Mouse (Mus musculus): ENCODE data around the gene Six1.
"Not testable (repeated sequence)": the region's sequence is repeated elsewhere in the genome, so short reads cannot be mapped to it uniquely, and the experiment has no call there.

Gene Six1

DNA sequence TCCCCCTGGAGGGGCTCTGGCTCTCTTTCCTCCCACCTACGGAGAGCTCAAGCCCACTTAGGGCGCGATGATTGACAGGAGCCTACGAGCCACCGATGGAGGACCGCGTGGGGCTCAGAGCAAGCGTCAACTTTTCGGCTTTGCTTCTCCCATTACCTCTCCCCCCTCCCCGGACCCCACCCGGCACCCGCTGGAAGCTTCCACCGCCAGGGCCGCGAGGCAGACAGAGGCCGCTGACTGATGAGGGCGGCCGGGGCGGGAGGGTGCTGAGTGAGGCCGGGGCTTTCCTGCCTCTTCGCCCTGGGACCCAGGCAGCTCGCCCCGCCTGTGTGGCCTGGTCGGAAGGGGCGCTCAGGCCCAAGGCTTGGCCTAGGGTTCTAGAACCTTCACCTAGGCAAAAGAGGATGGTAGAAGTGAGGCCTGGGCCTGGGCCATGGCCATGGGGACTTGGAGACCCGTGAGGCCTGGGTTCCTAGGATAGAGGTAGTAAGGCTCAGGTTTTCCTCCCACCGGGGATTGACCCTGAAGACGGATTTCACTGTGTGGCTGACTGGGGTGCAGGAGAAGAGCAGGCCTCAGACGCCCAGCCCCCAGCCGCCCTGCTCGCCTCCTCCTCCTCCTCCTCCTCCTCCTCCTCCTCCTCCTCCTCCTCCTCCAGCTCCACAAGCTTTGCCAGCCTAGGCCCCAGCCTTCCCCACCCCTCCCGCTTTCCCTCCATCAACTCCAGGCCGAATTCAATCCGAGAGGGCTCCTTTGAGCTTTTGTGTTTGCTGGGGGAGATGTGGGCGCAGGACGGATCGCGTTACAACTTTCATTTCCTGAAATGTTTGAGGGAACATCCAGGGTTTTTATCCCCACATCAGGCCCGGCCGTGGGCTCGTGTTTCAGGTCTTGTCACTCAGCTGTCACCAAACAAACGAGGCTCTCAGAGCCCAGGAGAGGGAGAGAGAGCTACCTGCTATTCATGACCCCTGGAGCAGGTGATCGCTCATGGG is 18.5 kb downstream of the Six1 start:
- no peak for DNase-seq (ENCODE audit: low read depth, low spot score)

DNA sequence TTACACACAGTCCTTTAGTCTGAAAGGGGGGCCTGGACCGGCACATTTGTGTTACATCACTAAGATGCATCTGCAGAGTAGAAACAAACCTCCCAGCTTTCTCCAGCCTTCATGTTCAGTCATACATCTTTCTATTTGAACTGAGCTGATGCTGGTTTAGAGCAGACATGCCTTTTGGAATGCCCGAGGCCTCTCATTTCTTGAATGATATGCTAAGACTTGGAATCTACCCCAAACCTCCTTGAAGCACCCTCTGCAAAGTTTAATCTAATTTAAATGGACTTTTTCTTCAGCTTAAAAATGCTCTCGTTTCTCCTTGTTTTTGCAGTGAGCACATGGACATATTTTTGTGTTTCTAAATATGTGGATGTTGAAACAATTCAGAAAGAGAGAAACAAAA is 21.0 kb downstream of the Six1 start:
- no peak for DNase-seq (ENCODE audit: low read depth, low spot score)

DNA sequence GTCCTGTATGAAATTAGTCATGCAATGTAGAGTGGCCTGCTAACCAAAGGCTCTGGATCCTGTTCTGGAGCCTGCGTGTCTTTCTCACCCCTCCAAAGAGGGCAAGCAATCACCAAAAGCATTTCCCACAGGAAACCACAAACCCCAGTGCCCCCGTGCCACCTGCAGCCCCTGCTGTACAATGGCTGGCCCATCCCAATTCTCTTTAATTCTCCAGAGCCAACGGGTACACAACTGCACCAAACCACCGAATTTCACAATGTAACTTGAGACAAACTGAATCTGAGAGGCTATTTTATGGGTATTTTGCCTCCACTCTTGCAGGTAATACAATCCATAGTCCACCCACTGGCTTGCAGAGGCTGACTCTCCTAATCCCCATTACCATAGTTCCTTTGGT is 22.4 kb downstream of the Six1 start:
- DNase-seq (ENCODE audit: low read depth, low spot score) = no peak

DNA sequence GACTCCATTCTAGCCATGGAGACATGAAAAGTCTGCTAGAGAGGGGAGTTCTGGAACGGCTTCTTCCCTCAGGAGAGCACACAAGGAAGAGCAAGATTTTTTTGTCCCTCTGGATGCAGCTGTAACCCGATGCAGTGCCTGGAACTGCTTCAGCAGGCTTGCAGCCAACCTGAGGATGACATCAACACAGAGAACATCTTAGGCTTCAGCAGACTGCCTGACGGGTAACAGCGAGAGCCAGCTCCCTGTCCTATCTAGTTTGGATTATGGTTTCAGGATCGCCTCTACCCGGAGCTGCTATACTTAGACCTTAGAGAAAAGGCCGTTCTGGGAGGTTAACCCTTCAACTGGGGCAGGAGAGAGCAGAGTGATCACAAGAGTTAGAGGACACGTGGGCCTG is 28.2 kb downstream of the Six1 start:
- DNase-seq (ENCODE audit: low read depth, low spot score) = no peak

DNA sequence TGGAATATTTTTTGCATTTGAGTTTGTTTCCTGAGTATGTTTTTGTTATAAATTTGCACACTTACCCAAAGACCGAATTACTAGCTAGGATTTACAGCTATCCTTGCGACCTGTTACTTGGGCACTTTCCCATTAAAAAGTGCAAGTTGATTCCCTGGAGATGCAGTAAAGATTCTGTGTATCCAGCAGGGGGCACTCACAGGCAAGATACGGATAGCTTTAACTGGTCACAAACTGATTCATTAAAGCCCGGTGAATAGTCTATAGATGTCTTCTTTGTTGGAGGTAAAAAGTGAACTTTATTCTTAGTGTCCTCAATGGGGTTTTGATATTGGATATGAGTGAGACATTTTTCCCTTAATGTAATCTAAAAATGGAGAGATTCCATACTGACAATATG is 32.7 kb downstream of the Six1 start:
- peak; percentile 74 for DNase-seq (ENCODE audit: low read depth, low spot score)

DNA sequence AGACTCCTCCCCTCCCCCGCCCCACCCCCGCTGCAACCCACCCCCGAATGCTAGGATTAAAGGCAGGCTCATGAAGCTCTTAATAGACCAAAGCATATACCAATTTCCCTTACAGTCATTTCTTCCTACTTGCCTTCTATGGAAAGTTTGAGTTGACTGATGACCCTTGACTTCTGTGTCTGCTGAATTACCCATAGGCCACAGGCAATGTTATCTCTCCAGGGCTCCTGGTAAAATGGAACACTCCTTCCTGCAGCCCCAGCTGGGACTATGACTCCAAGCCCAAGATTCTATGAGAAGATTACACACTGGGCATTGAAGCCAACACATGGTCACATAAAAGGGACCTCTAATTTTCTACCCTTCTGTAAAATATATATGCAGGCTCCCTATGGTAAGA is 33.3 kb downstream of the Six1 start:
- DNase-seq (ENCODE audit: low read depth, low spot score) = no peak

DNA sequence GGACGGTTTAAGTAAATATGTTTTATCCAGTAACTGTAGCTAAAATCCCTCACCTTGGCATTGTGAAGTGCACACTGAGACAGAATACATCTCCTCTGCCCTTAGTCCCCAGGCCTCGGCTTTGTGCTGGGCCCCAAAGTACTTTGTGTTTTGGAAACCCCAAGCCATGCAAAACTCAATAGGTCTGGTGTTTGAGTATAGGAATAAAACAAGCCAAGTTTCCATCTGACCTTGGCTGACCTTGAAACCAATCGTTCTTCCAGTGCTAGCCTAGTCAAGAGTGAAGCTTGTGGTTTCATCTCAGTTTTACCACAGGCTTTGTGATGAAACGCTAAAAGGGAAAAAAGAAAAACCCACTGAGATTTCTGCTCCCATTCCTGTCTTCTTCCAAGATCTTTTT is 34.8 kb downstream of the Six1 start:
- no peak for DNase-seq (ENCODE audit: low read depth, low spot score)

DNA sequence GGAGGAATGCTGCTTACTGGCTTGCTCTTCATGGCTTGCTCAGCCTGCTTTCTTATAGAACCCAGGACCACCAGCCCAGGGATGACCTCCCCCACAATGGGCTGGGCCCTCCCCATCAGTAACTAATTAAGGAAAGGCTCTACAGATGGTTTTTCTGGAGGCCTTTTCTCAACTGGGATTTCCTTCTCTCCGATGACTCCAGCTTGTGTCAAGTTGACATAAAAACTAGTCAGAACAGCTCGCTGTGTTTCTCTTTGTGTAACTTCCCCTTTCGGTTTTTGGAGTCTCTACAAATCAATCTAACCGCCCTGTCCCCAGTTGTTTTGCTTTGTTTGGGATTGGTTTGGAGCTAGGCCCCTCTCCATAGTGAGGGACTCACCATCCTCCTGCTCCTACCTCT is 37.5 kb downstream of the Six1 start:
- DNase-seq (ENCODE audit: low read depth, low spot score) = no peak

DNA sequence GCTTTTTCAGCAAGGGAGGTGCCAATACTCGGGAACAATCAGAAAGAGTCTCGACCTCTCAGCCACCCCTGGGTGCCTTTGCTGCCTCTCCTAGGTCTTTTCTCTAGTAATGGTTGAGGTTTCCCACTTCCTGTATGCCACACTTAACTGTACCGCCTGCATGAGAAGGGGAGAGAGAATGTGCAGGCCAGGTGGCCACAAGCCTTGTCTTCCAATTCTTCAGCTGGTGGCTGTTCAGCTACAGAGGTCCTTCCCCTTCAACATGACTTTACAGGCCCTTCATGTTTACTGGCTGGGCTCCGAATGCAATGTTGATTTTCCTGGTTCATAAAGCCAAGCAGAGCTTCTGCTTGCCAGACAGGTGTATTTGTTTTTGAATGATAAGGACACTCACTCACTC is 39.4 kb downstream of the Six1 start:
- DNase-seq (ENCODE audit: low read depth, low spot score) = no peak

DNA sequence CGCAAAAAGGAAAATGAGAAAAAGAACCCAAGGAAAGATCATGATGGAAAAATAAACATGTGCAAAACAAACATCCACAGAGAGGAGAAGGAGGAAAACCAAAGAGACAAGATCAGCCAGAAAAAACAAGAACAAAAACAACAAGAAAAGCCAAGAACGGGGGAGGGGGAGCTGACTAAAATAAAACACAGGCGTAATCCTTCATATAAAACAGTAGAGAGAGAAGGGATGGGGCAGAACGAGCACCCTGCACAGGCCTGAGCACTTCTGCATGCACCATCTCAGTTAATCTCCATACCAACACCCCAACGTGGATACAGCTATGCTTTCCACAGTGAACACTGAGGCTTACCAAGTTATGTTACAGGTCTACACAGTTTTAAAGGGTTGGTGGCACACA is 40.9 kb downstream of the Six1 start:
- DNase-seq (ENCODE audit: low read depth, low spot score) = no peak

DNA sequence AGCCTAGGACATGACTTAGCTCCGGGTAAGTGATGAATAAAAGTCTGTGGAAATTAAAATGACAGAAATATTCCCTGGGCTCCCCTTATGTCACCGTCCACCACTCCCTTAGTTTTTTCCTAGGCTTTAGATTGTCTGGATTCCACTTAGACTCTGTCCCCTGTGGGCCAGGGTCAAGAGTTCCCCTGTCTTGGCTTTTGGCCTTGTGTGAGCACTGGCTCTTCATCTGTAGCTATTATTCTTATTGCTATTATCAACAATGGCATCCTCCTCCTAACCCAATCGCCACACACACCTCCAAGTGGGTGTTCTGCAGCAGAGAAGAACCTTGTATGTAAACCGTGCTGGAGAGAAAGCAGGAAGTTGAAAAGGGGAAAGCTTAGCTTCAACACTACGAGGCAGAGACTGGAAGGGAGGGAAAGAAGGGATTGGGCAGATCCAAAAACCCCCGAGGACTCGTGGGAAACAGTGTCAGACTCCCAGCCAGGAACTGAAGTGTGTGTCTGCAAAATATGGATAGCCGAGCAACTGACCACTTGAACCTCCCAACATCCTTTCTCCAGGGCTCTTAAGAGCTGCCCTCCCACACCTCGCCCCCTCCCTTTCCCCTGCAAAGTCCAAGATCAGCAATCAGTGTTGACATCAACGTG is 41.4 kb downstream of the Six1 start:
- DNase-seq (ENCODE audit: low read depth, low spot score) = no peak

DNA sequence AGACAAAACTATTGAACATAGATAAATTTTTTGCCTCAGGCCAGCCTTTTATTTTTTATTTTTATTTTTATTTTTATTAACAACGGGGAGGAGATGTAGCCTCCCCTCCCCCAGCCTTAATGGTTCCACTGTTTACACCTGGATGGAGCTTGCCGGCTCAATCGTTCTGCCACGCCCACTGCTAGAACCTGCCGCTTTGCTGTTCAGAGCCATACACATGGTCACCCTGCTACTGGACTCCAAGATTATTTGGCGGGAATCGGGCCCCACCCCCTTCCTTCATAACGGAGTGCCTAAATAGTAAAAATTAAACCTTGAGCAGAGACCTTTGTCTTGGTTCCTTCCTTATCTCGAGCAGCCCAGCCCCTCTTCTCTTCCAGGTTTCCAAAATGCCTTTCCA is 50.8 kb downstream of the Six1 start:
- DNase-seq (ENCODE audit: low read depth, low spot score) = not testable (repeated sequence)

DNA sequence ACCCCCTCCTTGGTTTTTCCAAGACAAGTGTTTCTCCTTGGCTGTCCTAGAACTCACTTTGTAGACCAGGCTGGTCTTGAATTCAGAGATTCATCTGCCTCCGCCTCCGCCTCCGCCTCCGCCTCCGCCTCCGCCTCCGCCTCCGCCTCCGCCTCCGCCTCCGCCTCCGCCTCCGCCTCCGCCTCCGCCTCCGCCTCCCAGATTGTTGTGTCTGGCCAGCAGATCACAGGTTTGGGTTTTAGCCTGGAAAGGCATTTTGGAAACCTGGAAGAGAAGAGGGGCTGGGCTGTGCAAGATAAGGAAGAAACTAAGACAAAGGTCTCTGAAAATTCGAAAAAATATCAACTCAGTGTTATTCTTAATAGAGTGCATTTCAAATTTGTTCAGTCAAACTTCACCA is 51.4 kb downstream of the Six1 start:
- not testable (repeated sequence) for DNase-seq (ENCODE audit: low read depth, low spot score)

DNA sequence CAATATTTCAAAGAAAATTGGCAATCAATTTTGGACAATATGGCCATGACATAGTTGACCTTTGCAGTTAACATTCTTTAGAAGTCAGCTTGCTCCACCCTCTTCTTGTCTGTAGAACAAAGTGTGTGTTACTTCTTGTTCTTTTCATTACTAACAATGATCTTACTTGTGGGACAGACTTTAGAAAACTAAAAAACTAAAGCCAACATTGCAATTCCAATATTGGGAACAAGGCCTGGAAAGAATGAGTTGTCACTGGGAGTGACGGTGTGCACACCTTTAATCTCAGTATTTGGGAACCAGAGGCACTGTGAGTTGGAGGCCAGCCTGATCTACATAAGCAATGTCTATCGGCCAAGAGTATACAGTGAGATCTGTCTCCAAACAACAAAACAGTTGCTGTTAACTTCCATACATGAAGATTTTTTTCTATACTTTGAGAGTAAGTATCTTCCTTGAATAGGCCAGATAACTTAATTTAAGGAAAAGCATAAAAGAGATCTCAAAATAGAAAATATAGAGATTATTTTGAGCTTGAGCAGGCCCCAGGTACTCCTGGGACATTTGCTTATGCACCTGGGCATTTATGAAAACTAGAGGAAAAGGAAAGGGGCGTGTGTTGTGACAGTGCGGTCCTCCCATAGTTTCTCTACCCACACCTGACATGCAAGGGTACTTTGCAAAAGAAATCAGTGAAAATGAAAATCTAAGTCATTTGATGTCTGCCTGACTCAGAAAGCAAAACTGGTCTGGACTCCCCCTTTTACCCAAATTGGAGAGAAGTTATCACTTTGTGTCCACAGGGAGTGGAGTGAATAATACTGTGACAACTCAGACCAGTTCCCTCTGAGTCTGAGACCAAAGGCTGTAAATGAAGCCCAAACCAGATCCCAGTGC is 55.3 kb downstream of the Six1 start:
- DNase-seq (ENCODE audit: low read depth, low spot score) = no peak

DNA sequence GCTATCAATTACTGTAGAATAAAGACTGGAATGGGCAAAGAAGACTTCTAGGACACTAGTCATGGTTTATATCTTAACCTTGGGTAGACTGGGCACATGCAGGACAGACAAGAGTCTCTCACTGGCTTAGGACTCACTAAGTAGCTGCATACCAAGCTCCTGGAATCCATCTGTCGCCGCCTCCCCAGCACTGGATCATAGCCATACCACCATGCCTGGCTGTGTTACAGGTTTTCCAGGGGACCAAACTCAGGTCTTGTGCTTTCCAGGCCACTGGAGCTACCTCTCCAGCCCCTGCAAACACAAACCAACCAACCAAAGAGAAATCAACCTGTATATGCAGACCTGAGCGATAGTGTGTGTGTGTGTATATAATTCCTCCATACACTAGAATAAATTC is 57.0 kb downstream of the Six1 start:
- no peak for DNase-seq (ENCODE audit: low read depth, low spot score)
